Mouse (Mus musculus) frontal cortex, adult 2 months (tissue): ENCODE data around the gene Selenoh. TPM values are rescaled to one million over a fixed set of nuclear protein-coding genes. Genes with fewer than 3 reads are reported as not detected.

ENCODE experiments used
- DNase-seq, 2 experiments: peaks; one replicate each; pipeline ENCODE4 v3.0.0; 2022; ENCODE audit warnings: low spot score in 1 of 2; ENCODE audit errors: extremely low spot score in 1 of 2
- polyA plus RNA-seq: library from polyadenylated mRNA; depleted of rRNA; stranded (reverse); fragments of >200 nt; gene quantifications from 2 replicates; pipeline ENCODE4 v1.2.3, GENCODE M21; 2012; rRNA removed

Selenoh gene
- polyA plus RNA-seq, 1 experiment = 54.9 TPM

GRCm38 (mm10) chr2:84634934-84635482 lies 35.6 kb downstream of the Selenoh start:
- peak in 1 of 2 experiments; percentile 19 for DNase-seq

GRCm38 (mm10) chr2:84634006-84634405 lies 36.6 kb downstream of the Selenoh start:
- no peak for DNase-seq

DNA sequence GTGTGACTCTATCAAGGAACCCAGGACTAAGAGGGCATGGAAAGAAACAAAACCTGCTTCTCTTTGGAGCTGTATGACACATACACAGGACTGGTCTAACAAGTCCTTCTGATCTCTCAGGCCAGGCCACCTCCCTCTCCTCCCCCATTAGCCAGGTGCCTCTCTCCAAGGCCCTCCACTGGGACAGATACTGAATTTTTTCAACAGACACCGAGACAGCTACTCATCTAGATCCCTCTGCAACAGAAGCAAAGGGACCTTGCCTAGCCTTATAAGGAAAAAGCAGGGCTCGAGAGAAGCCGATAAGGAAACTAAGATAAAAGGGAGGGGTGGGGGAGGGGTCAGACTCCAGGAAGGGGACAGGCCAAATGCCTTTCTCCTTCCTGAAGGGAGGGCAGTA lies 37.6 kb downstream of the Selenoh start:
- no peak for DNase-seq

DNA sequence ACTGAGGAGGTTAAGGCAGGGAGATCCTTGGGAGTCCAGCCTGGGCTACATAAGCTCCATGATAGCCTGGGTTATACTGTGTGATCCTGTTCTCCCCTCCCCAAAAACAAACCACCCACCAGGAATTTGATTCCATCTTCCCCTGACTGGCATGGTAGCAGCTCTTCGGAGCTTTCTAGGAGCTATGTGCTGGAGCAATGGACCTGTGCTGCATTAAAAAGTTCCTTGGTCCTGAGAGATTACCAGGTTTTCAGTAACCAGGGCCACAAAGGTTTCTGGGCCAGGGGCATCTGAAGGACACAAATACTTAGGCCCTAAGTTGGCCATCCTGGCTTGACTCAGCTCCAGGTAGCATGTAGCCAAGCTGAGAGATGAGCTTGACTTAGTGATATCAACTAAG lies 38.6 kb downstream of the Selenoh start:
- DNase-seq = no peak

- DNase-seq = no peak
Measured at GRCm38 (mm10) chr2:84627036-84627435, 43.5 kb downstream of the Selenoh start.

- no peak for DNase-seq
Measured at GRCm38 (mm10) chr2:84626366-84626975, 44.1 kb downstream of the Selenoh start.

DNA sequence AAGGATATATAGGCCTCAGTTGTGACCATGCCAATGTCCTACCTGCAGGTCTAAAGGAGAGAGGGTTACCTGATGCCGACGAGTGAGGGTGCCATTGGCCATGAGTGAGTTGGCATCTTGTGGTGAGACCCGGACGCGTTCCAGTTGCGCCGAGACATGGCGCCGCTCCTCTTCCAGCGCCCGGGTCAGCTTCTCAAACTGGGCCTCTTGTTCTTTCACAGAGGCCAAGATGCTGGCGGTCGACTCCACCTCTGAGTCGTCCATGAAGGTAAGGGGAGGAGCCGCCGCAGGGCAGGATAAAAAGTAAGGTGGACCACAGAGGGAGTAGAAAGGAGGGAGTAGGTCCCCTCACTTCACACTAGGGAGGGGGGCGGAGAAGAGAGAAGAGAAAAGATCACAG lies 46.4 kb downstream of the Selenoh start:
- DNase-seq = no peak

GRCm38 (mm10) chr2:84623428-84624119 lies 47.0 kb downstream of the Selenoh start:
- no peak for DNase-seq

DNA sequence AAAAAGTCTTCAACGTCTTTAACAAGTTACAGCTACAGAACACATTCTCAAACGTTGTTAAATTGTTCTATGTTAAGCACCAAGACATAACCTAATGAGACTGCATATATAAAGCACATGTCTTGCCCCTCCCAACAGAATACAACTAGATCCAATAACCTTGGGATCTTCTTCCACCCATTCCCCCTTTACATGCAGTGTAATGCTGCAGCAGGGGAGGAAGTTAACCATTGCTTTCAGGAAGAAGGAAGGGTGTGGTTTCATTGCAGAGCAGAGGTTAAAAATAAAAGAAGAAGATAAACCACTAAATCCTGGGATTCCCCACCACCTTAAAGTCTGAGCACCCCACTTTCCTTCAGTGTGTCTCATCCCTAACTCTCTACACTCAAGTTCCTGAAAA lies 47.9 kb downstream of the Selenoh start:
- no peak for DNase-seq

DNA sequence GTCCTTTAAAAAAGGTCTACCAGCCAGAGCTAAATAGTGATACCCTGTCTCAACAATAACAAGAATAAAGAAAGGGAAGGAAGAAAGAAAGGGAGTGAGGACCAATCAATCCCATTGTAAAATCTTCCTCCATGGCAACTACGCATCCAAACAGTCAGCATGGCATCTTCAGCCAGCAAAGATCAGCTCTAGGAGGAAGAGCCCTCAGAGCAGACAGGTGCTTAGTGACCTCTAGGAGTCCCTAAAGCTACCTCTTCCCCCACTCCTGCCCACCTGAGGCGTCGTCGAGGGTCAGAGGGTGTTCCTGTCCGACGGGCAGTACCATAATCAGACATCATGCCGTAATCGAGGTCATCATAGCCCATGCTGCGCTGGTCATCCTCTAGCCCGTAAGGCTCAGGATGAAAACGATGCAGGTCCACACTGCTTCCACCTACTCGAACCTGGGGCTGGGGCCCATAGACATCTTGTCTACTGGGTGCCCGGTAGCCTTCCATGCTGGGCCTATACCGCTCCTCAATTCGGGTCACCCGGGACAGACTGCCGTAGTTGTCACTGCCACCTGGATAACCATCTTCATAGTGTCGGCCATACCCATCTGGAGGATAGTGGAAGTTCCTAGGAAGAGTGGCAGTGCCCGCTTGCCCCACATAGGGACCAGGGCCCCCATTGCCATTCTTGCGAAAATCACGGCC lies 50.8 kb downstream of the Selenoh start:
- DNase-seq = no peak

Other genes starting within 250 kb of the Selenoh start
- gene Calcrl, start 245.4 kb downstream of the Selenoh start, polyA plus RNA-seq = 4.1 and 4.8 TPM in 2 replicates
- 6.3 and 6.6 TPM in 2 replicates for gene Tfpi, start 194.0 kb downstream of the Selenoh start, polyA plus RNA-seq
- 42.1 and 45.8 TPM in 2 replicates for gene Ctnnd1, start 20.0 kb downstream of the Selenoh start, polyA plus RNA-seq
- not detected in 2 replicates for gene Btbd18, start 11.7 kb downstream of the Selenoh start, polyA plus RNA-seq
- gene Gm28635, start 7.3 kb upstream of the Selenoh start, polyA plus RNA-seq = not detected in 2 replicates
- 27.7 and 31.7 TPM in 2 replicates for gene Med19, start 7.6 kb upstream of the Selenoh start, polyA plus RNA-seq
- 250 and 254 TPM in 2 replicates for gene Tmx2, start 8.4 kb upstream of the Selenoh start, polyA plus RNA-seq
- 25.7 and 27.2 TPM in 2 replicates for gene Zdhhc5, start 44.4 kb upstream of the Selenoh start, polyA plus RNA-seq
- gene Clp1, start 56.6 kb upstream of the Selenoh start, polyA plus RNA-seq = 9.4 and 9.7 TPM in 2 replicates
- gene Ypel4, start 63.3 kb upstream of the Selenoh start, polyA plus RNA-seq = 165 and 172 TPM in 2 replicates
- gene Gm19426, start 72.9 kb upstream of the Selenoh start, polyA plus RNA-seq = 2.8 and 3.7 TPM in 2 replicates
- 13.9 and 17.4 TPM in 2 replicates for gene Serping1, start 104.7 kb upstream of the Selenoh start, polyA plus RNA-seq
- 10.2 TPM in 2 replicates for gene Ube2l6, start 128.1 kb upstream of the Selenoh start, polyA plus RNA-seq
- not detected in 2 replicates for gene Smtnl1, start 151.9 kb upstream of the Selenoh start, polyA plus RNA-seq
- gene Timm10, start 156.2 kb upstream of the Selenoh start, polyA plus RNA-seq = 86.2 and 96.6 TPM in 2 replicates
- gene Slc43a1, start 168.1 kb upstream of the Selenoh start, polyA plus RNA-seq = 0.22 and 0.29 TPM in 2 replicates
- gene Rtn4rl2, start 215.9 kb upstream of the Selenoh start, polyA plus RNA-seq = 65.5 and 75.2 TPM in 2 replicates